Comparison of ENCODE assay signal across 9 mouse cellular contexts in genomic region chr16:77166722-77167121, GRCm38 (mm10).
A peak's percentile ranks its signal among the peaks of the same experiment; 100 is the strongest.
DNase-seq lines count a peak whose midpoint lies in the region; ATAC-seq and TF ChIP-seq lines count a peak whose summit lies in the region.
"Had no signal": no experiment of that assay in that cellular context is flagged by ENCODE, and none has a peak within 500 bp of the region (broad histone marks: within the 10 kb centered on the region; RNA-seq: fewer than 3 reads in every experiment).

No protein-coding gene starts in this region.

- peak; percentile 15 to 47 for DNase-seq in heart, postnatal 10 days
- DNase-seq in midbrain, postnatal 0 days (ENCODE audit: low spot score): no peak
- peak; percentile 26 for DNase-seq in R1 (ENCODE audit: low read depth, low spot score)
- peak; percentile 24 for DNase-seq in lung, postnatal 10 days
- DNase-seq in layer of hippocampus, adult 9-10 months (ENCODE audit: low spot score): no peak

- 48% methylated on average over 4 of the region's 4 CpGs for WGBS in heart, embryonic 11.5 days (ENCODE audit: insufficient replicate concordance)
- WGBS in midbrain, postnatal 0 days: 67% methylated on average over 4 of the region's 4 CpGs
- 74% methylated on average over 4 of the region's 4 CpGs for whole genome bisulfite sequencing in midbrain, embryonic 15.5 days

- no peak overlapping the region for H3K4me3 ChIP-seq in heart, embryonic 11.5 days (ENCODE audit: low read depth, low read length)
- H3K4me3 ChIP-seq in midbrain, postnatal 0 days (ENCODE audit: low read depth, low read length): no peak overlapping the region
- H3K4me3 ChIP-seq in midbrain, embryonic 15.5 days: no peak overlapping the region
- H3K4me3 ChIP-seq: neural tube, embryonic 13.5 days had no signal

- no peak overlapping the region for H3K9ac ChIP-seq in heart, embryonic 11.5 days (ENCODE audit: low read depth, low read length)
- no peak overlapping the region for H3K9ac ChIP-seq in midbrain, postnatal 0 days (replicated peaks; ENCODE audit: low read length, poor library complexity, severe bottlenecking)
- H3K9ac ChIP-seq in midbrain, embryonic 15.5 days: no peak overlapping the region
- H3K9ac ChIP-seq: neural tube, embryonic 13.5 days had no signal

- H3K36me3 ChIP-seq in heart, embryonic 11.5 days (ENCODE audit: control insufficient read depth, insufficient read depth, low read length): no peaks in the 10 kb centered on the region
- no peaks in the 10 kb centered on the region for H3K36me3 ChIP-seq in midbrain, postnatal 0 days (ENCODE audit: insufficient read depth, low read length)
- H3K36me3 ChIP-seq in midbrain, embryonic 15.5 days (replicated peaks): no peaks in the 10 kb centered on the region
- H3K36me3 ChIP-seq: neural tube, embryonic 13.5 days had no signal

- H3K4me1 ChIP-seq in heart, embryonic 11.5 days (ENCODE audit: control insufficient read depth, insufficient read depth, low read length): no peaks in the 10 kb centered on the region
- H3K4me1 ChIP-seq in midbrain, postnatal 0 days (ENCODE audit: insufficient read depth, low read length): no peaks in the 10 kb centered on the region
- H3K4me1 ChIP-seq in midbrain, embryonic 15.5 days: no peaks in the 10 kb centered on the region
- H3K4me1 ChIP-seq: neural tube, embryonic 13.5 days had no signal

- TF ChIP-seq CTCF in midbrain, postnatal 0 days (IDR thresholded peaks at IDR 0.05): peak; percentile 45

- no peak overlapping the region for H3K27ac ChIP-seq in heart, embryonic 11.5 days (ENCODE audit: low read depth, low read length)
- H3K27ac ChIP-seq in midbrain, postnatal 0 days (ENCODE audit: low read depth, low read length): no peak overlapping the region
- no peak overlapping the region for H3K27ac ChIP-seq in midbrain, embryonic 15.5 days
- H3K27ac ChIP-seq: neural tube, embryonic 13.5 days had no signal

- H3K4me2 ChIP-seq in heart, embryonic 11.5 days: no peak overlapping the region
- H3K4me2 ChIP-seq in midbrain, postnatal 0 days (ENCODE audit: low read depth, low read length, poor library complexity, severe bottlenecking): no peak overlapping the region
- H3K4me2 ChIP-seq in midbrain, embryonic 15.5 days: no peak overlapping the region
- H3K4me2 ChIP-seq: neural tube, embryonic 13.5 days had no signal

- intact Hi-C loops in heart, postnatal 10 days (cut with DNase I): loop anchor here (5.0 kb wide), 1 partner anchor 276 kb away; no protein-coding TSS in a partner anchor

- ATAC-seq in heart, embryonic 11.5 days (replicated peaks; ENCODE audit: insufficient number of reproducible peaks, low FRiP score, low TSS enrichment): no peak
- no peak for ATAC-seq in midbrain, postnatal 0 days (ENCODE audit: low FRiP score)
- no peak for ATAC-seq in midbrain, embryonic 15.5 days (replicated peaks)
- ATAC-seq in inflammation-experienced regulatory T-cells, adult 6 months: no peak

- H3K9me3 ChIP-seq in heart, embryonic 11.5 days (replicated peaks; ENCODE audit: control insufficient read depth, low read length): no peaks in the 10 kb centered on the region
- H3K9me3 ChIP-seq in midbrain, postnatal 0 days (ENCODE audit: low read length): no peaks in the 10 kb centered on the region
- H3K9me3 ChIP-seq in midbrain, embryonic 15.5 days: no peaks in the 10 kb centered on the region

- no peaks in the 10 kb centered on the region for H3K27me3 ChIP-seq in heart, embryonic 11.5 days (ENCODE audit: control insufficient read depth, insufficient read depth, low read length)
- no peaks in the 10 kb centered on the region for H3K27me3 ChIP-seq in midbrain, postnatal 0 days (ENCODE audit: insufficient read depth, low read length)
- no peaks in the 10 kb centered on the region for H3K27me3 ChIP-seq in midbrain, embryonic 15.5 days (replicated peaks)
- H3K27me3 ChIP-seq: neural tube, embryonic 13.5 days had no signal

Comparison
In these comparisons a context has a peak if more than half of its experiments do, and no peak if none do; other contexts are left out.
1. DNase-seq: peak in heart, postnatal 10 days (2 of 2), R1 (single experiment) and lung, postnatal 10 days (single experiment); none in midbrain, postnatal 0 days (single experiment) and layer of hippocampus, adult 9-10 months (single experiment).